Mouse (Mus musculus): ENCODE results near the gene Mymk.
A peak's percentile ranks its signal among the peaks of the same experiment; 100 is the strongest.

Mymk gene

DNA sequence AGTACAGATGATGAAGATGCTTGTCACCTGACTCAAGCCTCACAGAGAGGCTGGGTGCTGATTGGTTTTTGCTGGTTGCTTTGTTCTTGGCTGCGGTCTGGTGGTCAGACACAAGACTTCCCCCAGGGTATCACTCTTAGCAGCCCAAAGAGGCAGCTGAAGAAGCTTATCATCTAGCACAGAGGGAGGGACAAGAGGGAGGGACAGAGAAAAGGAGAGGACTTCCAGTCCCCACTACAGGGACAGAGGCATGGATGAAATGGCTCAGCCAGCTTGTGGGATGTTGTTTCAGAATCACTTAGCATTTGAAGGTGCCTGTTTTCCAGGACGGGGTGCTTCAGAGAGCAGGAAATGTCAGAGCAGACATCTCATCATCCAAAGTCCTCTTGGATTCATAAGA lies 6.3 kb upstream of the Mymk start:
- DNase-seq, result no peak

DNA sequence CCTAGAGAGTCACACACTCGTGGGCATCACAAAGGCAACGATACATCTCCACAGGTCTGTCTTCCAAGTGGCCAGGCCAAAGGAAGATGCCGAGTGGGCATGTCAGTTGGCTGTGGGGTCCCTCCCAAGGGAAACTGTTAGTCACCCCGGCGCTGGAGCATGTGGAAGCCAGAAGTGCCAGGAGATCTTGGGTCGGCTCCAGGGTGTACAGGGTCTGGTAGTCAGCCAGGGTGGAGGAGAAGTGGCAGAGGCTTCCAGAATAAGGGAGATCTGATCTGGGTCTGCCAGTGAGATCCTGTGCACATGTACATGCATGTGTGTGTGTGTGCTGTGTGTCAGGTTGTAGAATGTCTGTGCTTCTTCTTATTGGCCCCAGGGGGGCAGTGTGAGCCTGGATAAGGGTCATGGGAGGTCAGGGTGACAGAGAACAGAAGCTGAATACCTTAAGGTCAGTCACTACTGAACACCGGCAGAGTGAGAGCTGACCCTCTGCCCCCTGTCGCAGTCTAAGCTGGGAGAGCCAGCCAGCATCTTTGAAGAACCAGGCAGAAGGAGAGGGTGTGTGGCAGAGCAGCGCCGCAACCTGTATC lies 5.8 kb upstream of the Mymk start:
- no peak for DNase-seq

DNA sequence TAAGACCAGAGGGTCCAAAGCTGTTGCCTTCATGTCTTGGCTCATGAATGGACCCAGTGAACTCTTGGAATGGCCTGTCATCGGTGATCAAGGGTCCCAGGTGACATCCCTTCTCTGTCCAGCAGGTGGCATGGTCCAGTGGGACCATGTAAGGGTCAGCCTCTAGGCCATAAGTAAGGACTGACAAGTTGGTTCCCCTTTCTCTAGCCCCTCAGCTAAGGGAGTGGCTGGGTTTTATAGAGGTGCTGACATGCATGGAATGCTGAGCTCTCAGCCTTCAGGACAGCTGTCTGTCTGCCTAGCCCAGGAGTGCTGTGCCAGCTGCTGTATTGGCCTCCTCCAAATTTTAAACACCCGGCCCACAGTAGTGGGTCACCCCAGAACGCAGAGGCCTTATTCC lies 3.5 kb upstream of the Mymk start:
- peak; percentile 54 to 63 for DNase-seq

DNA sequence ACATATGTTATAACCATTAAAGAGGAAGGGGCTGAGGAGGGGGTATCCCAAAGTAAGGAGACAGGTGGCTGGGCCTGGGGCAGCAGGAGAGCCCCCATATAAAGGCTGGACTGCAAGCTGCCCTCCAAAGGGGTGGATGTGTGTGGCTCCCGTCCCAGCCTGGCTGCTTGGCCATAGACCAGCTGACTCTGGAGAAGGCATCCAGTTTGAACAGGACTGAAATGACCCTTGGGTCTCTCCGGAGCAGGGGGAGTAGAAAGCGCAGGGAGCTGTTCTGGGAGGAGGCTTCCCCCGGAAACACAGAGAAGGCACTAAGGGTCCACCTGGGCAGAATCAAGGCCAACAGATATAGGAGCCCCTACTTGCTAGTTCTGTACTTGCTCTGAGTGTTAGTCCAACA lies 2.8 kb upstream of the Mymk start:
- peak; percentile 66 to 76 for DNase-seq

- DNase-seq, result no peak
Measured at GRCm38 (mm10) chr2:27073407-27073806, 1.4 kb upstream of the Mymk start.

DNA sequence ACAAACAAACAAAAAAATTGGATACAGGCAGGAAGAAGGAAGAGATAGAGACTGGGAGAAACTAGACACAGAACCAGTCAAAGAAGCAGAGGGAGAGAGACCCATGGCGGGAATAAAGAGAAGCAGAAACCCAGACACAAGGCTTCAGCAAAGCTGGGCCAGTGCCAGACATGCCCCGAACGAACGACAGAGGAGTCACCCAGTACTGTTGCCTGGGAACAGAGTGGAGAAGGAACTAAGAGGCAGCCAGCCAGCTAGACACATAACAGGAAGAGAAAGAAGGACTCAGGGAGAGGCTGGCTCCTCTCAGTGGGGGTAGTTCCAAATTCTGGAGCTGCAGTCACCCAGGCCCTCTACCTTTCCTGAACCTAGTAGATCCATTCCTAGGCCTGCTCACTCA lies 842 bp downstream of the Mymk start:
- peak; percentile 53 to 56 for DNase-seq

DNA sequence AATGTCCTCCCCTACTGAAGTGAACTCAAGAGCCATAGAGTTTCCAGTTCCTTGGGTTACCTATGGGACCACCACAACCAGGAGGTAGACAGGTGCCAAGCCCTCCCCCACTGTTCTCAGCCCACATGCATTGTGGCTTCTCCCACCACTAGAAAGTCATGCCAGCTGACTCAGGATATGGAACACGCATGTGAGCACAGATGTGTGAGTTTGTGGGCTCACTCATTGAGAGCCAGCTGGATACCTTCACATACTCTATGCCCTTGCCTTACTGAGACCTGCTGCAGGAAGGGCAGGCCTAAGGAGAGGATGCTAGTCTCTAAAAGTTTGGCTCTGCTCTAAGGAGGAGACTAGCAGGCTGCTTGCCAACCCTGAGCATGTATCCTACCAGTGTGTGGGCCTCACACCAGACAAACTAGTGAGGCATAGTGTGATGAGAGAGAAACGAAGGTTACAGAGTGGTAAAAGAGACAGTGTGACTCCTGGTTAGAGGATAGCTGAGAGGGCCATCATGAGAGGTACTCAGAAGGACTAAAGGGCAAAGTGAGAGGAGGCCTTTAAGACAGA lies 1.6 kb downstream of the Mymk start:
- no peak for DNase-seq

GRCm38 (mm10) chr2:27069646-27070045 lies 2.3 kb downstream of the Mymk start:
- no peak for DNase-seq

DNA sequence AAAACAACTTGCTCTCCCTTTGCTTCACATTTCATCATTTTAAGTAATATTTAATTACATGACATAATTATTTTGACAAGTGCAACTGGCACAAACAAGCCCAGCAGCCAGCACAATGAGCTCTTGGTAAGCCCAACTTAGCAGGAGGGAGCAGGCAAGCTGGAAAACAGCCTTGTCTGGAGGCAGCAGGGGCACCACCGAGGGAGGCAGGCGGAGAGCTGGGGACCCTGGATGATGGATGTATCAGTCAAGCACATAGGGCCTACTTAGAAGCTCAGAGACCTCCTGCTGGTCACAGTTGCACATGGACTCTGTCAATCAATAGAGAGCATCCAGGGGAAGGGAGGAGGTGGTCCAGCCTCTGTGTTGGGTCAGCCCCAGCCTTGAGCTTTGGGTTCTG lies 4.0 kb downstream of the Mymk start:
- DNase-seq, result no peak

DNA sequence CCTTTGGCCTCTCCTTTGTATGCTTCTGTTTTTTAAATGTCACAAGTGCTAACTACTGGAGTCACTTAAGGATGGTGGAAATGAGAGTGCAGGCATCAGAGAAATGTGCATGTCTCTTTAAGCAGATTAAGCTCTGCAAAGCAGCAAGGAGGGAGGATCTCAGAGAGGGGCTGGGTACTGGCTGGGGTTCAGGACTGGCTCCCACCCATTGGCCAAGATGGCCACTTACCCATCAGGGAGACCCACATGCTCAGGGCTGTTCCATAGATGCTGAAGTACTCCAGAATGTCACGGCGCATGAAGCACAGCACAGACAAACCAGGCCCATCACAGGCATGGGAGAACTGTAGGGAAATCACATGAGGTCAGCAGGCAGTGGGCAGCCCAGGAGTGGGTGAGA lies 4.9 kb downstream of the Mymk start:
- no peak for DNase-seq

- DNase-seq, result no peak
Measured at GRCm38 (mm10) chr2:27059187-27059586, 12.8 kb downstream of the Mymk start.

- DNase-seq, result no peak
Measured at GRCm38 (mm10) chr2:27058751-27059150, 13.2 kb downstream of the Mymk start.

DNA sequence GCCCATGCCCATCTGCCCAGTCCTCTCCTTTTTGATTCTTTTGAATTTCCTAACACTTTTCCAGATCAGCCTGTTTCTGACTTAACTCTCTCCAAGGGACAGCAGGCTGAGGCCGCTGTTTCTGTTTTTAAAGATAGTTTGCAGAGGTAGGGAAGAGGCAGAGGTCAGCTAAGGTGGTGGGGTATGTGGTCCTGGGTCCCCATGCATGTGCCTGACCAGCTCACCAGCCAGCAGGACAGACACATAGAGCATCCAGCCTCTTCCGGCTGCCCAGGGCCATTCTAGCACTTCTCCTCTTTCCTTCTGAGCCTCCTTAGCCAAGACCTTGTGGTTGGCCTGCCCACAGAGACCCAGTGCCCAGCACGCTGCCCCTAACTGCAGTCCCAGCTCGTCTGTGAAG lies 13.7 kb downstream of the Mymk start:
- DNase-seq, result no peak

DNA sequence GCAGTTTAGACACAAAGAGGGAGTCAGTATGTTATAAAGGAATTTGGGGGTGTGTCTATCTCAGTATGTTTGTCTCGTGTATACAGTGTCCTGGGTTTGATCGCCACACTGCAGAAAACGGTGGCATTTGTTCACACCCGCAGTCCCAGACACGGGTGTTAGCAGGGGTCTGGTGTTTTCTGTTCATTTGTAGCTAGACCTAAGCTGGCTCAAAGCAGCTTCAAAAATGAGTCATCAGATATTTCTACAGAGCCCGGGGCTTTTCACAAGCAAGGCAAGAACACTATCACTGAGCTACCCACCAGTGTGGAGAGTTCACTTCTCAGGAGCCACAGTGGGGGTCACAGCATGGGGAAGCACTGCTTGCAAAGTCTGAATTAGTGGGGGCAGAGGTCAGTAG lies 22.6 kb downstream of the Mymk start:
- DNase-seq, result no peak

- DNase-seq, result peak; percentile 62 to 63
Measured at GRCm38 (mm10) chr2:27045979-27046770, 25.8 kb downstream of the Mymk start.

- DNase-seq, result peak in 1 of 2 experiments; percentile 41
Measured at GRCm38 (mm10) chr2:27044641-27045040, 27.3 kb downstream of the Mymk start.

GRCm38 (mm10) chr2:27044166-27044565 lies 27.8 kb downstream of the Mymk start:
- no peak for DNase-seq

DNA sequence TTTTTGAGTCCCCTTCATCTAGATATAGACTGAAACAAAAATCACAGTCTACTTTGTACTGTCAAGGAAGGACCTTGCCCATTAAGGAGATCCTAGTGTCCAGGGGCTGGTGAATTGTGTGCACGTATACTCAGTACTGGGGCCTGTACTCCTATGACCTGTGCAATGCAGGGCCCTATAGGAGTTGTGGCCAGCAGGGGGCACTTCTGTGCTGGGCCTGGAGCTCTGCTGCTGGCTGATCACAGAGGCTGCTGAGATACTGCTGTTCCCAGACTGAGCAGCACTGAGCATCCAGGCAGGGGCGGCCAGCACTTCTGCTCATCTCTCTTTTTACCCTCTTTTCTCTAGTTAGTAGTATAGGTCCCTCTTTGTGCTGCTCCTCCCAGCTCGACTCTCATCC lies 28.5 kb downstream of the Mymk start:
- DNase-seq, result peak; percentile 79 to 87

- DNase-seq, result peak; percentile 81 to 89
Measured at GRCm38 (mm10) chr2:27042131-27042844, 29.7 kb downstream of the Mymk start.

- peak; percentile 58 to 67 for DNase-seq
Measured at GRCm38 (mm10) chr2:27039286-27039685, 32.7 kb downstream of the Mymk start.

GRCm38 (mm10) chr2:27038596-27038995 lies 33.4 kb downstream of the Mymk start:
- peak; percentile 54 to 66 for DNase-seq

DNA sequence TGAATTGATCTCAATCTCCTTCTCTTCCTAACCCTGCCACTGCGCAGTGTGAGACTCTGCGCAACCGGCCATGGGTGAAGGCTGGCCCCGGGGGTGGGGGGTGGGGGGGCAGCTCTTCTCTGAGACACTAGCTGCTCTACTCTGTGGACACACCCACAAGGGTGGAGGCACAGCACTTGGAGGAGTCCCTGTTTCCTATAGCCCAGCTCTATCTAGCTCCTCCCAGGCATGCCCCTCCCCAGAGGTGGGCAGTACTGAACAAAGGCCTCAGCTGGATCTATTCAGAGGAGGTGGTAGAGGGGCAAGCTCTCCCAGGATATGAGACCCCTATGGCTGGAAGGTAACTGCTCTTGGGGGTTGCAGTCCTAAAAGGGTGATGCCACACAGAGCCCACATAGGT lies 35.0 kb downstream of the Mymk start:
- no peak for DNase-seq

DNA sequence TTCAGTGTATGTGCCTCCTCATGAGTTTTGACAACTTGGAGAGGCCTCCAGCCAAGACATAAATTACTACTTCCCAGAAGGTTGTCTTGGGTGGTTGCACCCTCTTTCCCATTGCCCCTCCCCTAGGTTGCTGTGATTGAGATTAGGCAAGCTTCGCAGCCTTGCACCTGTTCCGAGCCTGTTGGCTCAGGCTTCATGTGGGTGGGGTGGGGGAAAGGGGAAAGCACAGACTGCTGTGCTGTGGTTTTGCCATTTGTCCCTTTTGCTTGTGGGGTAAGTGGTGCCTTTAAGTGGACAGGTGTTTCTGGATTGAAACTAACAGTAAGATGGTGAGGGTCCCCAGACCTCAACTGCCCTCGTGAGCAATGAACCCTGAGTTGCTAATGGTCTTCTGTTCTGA lies 36.0 kb downstream of the Mymk start:
- DNase-seq, result no peak

DNA sequence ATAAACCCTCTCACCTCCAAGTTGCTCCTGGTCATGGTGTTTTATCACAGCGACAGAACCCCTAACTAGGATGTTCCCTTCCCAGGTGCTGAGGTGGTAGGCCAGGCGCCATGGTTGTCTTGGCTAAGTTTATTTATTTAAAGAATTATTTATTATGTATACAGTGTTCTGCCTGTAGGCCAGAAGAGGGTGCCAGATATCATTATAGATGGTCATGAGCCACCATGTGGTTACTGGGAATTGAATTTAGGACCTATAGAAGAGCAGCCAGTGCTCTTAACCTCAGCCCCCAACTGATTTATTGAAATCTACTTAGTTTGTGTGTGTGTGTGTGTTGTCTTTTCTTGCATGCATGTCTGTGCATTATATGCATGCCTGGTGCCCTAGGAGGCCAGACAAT lies 39.6 kb downstream of the Mymk start:
- DNase-seq, result no peak
